Mouse (Mus musculus) bone marrow macrophage, adult 2 months (primary cell): ENCODE data around the gene Glud1.

Experiments
- CTCF ChIP-seq: IDR thresholded peaks from 2 replicates; pipeline ENCODE4 v1.5.1; 2012; ENCODE audit warnings: low read depth, mild to moderate bottlenecking, low read length, moderate library complexity
- POLR2A ChIP-seq: IDR thresholded peaks from 2 replicates; pipeline ENCODE4 v1.6.1; 2012; ENCODE audit warnings: mild to moderate bottlenecking, low read depth, low read length, borderline replicate concordance

GRCm38 (mm10) chr14:34375941-34376340 is 65.4 kb downstream of the Glud1 start:
- TF ChIP-seq CTCF (no peak), POLR2A (no peak)
